Mouse (Mus musculus): ENCODE measurements at regions not wholly inside any gene's neighbourhood (a gene's known extent, or its start where the extent isn't known, plus 50 kb on each side); places are given as distances from the start of the nearest gene placed in this dataset.

GRCm38 (mm10) chr3:40254376-40254775, 276.7 kb upstream of the Intu start:
- no peak for TF ChIP-seq CTCF (IDR thresholded peaks at IDR 0.05; ENCODE audit: control insufficient read depth, insufficient read depth, insufficient read length)
- TF ChIP-seq USF1 (IDR thresholded peaks at IDR 0.05; ENCODE audit: low read depth) = no peak
- no peak for TF ChIP-seq CEBPB (IDR thresholded peaks at IDR 0.05; ENCODE audit: low read depth)
- no peak for TF ChIP-seq MYOD1 (IDR thresholded peaks at IDR 0.05; ENCODE audit: control insufficient read depth, insufficient read length, low read depth)
- TF ChIP-seq FOSL1 (IDR thresholded peaks at IDR 0.05; ENCODE audit: insufficient read depth, low read length, poor library complexity, severe bottlenecking) = no peak
- TF ChIP-seq MAX (IDR thresholded peaks at IDR 0.05) = no peak
- TF ChIP-seq MYOG (IDR thresholded peaks at IDR 0.05; ENCODE audit: control insufficient read depth, extremely low read depth, insufficient read length) = no peak

Measured in C2C12 (cell line).